In the genomic region with DNA sequence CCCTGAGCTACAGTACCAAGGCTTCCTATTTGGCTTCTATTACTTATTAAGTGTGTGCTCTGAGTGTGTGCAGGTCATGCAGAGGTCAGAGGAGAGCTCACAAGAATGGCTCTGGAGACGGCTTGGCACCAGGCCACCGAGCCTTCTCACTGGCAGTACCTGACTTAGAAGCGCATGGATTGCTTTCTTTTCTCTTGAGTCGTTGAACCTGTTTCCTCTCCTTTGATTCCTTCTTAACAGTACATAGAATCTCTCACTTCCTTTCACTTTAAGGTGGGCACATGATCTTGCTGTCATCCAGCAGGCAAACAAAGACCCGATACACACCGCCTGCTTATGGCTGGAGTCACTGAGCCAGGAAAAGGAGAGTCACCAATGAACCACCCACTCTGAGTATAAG, we compare ENCODE assay signal across 9 mouse cellular contexts.
A peak's percentile ranks its signal among the peaks of the same experiment; 100 is the strongest.
DNase-seq lines count a peak whose midpoint lies in the region; ATAC-seq and TF ChIP-seq lines count a peak whose summit lies in the region.
"Had no signal": no experiment of that assay in that cellular context is flagged by ENCODE, and none has a peak within 500 bp of the region (broad histone marks: within the 10 kb centered on the region; RNA-seq: fewer than 3 reads in every experiment).

No protein-coding gene starts in this region.

- TF ChIP-seq POLR2A in small intestine, adult 2 months (IDR thresholded peaks at IDR 0.05; ENCODE audit: low read depth, low read length) = no peak

- peak; percentile 81 for ATAC-seq in embryonic facial prominence, embryonic 14.5 days (ENCODE audit: low read depth)

- no peak overlapping the region for H3K27ac ChIP-seq in embryonic facial prominence, embryonic 14.5 days (replicated peaks; ENCODE audit: low read depth, low read length)
- H3K27ac ChIP-seq in small intestine, adult 2 months (ENCODE audit: insufficient read depth, low read depth, low read length) = peak overlapping the region; percentile 9; the same call in 1 of the 2 replicates
- H3K27ac ChIP-seq: liver, embryonic 13.5 days had no signal

- no peak overlapping the region for H3K4me2 ChIP-seq in embryonic facial prominence, embryonic 14.5 days (ENCODE audit: low read depth, low read length)
- H3K4me2 ChIP-seq: liver, embryonic 13.5 days had no signal

- no peak overlapping the region for H3K9ac ChIP-seq in embryonic facial prominence, embryonic 14.5 days (ENCODE audit: low read depth, low read length)
- H3K9ac ChIP-seq: liver, embryonic 13.5 days had no signal

- H3K4me3 ChIP-seq in embryonic facial prominence, embryonic 14.5 days (ENCODE audit: low read depth, low read length) = no peak overlapping the region
- no peak overlapping the region for H3K4me3 ChIP-seq in small intestine, adult 2 months (ENCODE audit: low read depth, low read length)
- H3K4me3 ChIP-seq: liver, embryonic 13.5 days had no signal

- no peaks in the 10 kb centered on the region for H3K27me3 ChIP-seq in embryonic facial prominence, embryonic 14.5 days (replicated peaks; ENCODE audit: control insufficient read depth, insufficient read depth, low read length)
- H3K27me3 ChIP-seq in small intestine, adult 2 months (ENCODE audit: control insufficient read depth, insufficient read depth, low read length) = no peaks in the 10 kb centered on the region
- H3K27me3 ChIP-seq: liver, embryonic 13.5 days had no signal

- 41% methylated on average over 6 of the region's 6 CpGs for WGBS in embryonic facial prominence, embryonic 14.5 days
- WGBS in small intestine, adult 2 months = 13% methylated on average over 6 of the region's 6 CpGs

- no peak for TF ChIP-seq CTCF in small intestine, adult 2 months (IDR thresholded peaks at IDR 0.05; ENCODE audit: extremely low read depth, insufficient read length, insufficient replicate concordance, low read depth, low read length)

- H3K9me3 ChIP-seq in embryonic facial prominence, embryonic 14.5 days (ENCODE audit: control insufficient read depth, low read length) = no peaks in the 10 kb centered on the region
- H3K9me3 ChIP-seq: liver, embryonic 13.5 days had no signal

- peaks cover 3% of the 10 kb centered on the region; the same call in 1 of the 2 replicates for H3K4me1 ChIP-seq in embryonic facial prominence, embryonic 14.5 days (ENCODE audit: control insufficient read depth, insufficient read depth, low read length)
- peaks cover 3% of the 10 kb centered on the region; the same call in 1 of the 2 replicates for H3K4me1 ChIP-seq in small intestine, adult 2 months (ENCODE audit: control insufficient read depth, insufficient read depth, insufficient read length, low read length)

- peak; percentile 45 to 61 for DNase-seq in cerebellum, postnatal 14 days
- DNase-seq in cerebellum, adult 9-10 months = no peak
- DNase-seq in embryonic facial prominence, embryonic 14.5 days (ENCODE audit: low spot score) = peak; percentile 90
- peak; percentile 87 for DNase-seq in kidney, adult 9 months
- DNase-seq in layer of hippocampus, adult 9-10 months (ENCODE audit: low spot score) = no peak
- DNase-seq in cerebellum, adult 11-12 months = no peak
- no peak for DNase-seq in right cerebral cortex, postnatal 10 days (ENCODE audit: low spot score in 2 of 2)
- DNase-seq: liver, embryonic 13.5 days had no signal

- H3K36me3 ChIP-seq in embryonic facial prominence, embryonic 14.5 days (ENCODE audit: control insufficient read depth, insufficient read depth, low read length) = no peaks in the 10 kb centered on the region
- H3K36me3 ChIP-seq in small intestine, adult 2 months (ENCODE audit: control insufficient read depth, insufficient read depth, low read length) = peaks cover 3% of the 10 kb centered on the region; the same call in 1 of the 2 replicates
- H3K36me3 ChIP-seq: liver, embryonic 13.5 days had no signal

Comparison
In these comparisons a context has a peak if more than half of its experiments do, and no peak if none do; other contexts are left out.
1. DNase-seq: peak in cerebellum, postnatal 14 days (2 of 2), embryonic facial prominence, embryonic 14.5 days (single experiment) and kidney, adult 9 months (single experiment); none in cerebellum, adult 9-10 months (single experiment), layer of hippocampus, adult 9-10 months (single experiment), cerebellum, adult 11-12 months (single experiment) and right cerebral cortex, postnatal 10 days (0 of 2).